Mouse (Mus musculus) kidney, postnatal 0 days (tissue): ENCODE results near the gene Nol4l. TPM values are rescaled to one million over a fixed set of nuclear protein-coding genes. Genes with fewer than 3 reads are reported as not detected.

Experiments
- ATAC-seq: fragments of 200-750 bp; cut with Nextera tagmentation; replicated peaks from 2 replicates; pipeline ENCODE4 v1.8.0; 2017; ENCODE audit warnings: low read depth, moderate number of reproducible peaks, moderate TSS enrichment, moderate library complexity; ENCODE audit not compliant: low FRiP score
- DNase-seq: peaks from one replicate; pipeline ENCODE4 v3.0.0-alpha.2; 2016; ENCODE audit warnings: low spot score
- H3K27ac ChIP-seq: fragments of 300-500 bp; sonication (generic); 2 replicates; pipeline ENCODE4 v1.5.1; 2014; ENCODE audit warnings: mild to moderate bottlenecking
- H3K27me3 ChIP-seq: fragments of 300-500 bp; sonication (generic); 2 replicates; pipeline ENCODE4 v1.6.1; 2014; ENCODE audit warnings: low read length, mixed read lengths; ENCODE audit not compliant: insufficient read depth
- H3K36me3 ChIP-seq: fragments of 300-500 bp; sonication (generic); 2 replicates; pipeline ENCODE4 v1.6.1; 2014; ENCODE audit warnings: low read length, mixed read lengths; ENCODE audit not compliant: insufficient read depth
- H3K4me1 ChIP-seq: fragments of 300-500 bp; sonication (generic); replicated peaks from 2 replicates; pipeline ENCODE4 v1.6.1; 2014; ENCODE audit warnings: antibody characterized with exemption, low read length, mixed read lengths; ENCODE audit not compliant: insufficient read depth
- H3K4me2 ChIP-seq: fragments of 300-500 bp; sonication (generic); 2 replicates; pipeline ENCODE4 v1.6.1; 2014; ENCODE audit warnings: mild to moderate bottlenecking, low read length, moderate library complexity, mixed read lengths
- H3K4me3 ChIP-seq: fragments of 300-500 bp; sonication (generic); replicated peaks from 2 replicates; pipeline ENCODE4 v1.5.1; 2014; ENCODE audit warnings: low read depth, low read length
- H3K9ac ChIP-seq: fragments of 300-500 bp; sonication (generic); 2 replicates; pipeline ENCODE4 v1.6.1; 2014; ENCODE audit warnings: low read depth, low read length
- H3K9me3 ChIP-seq: fragments of 300-500 bp; sonication (generic); replicated peaks from 2 replicates; pipeline ENCODE4 v1.6.1; 2016; ENCODE audit warnings: low read length, inconsistent platforms, mixed read lengths
- CTCF ChIP-seq: IDR thresholded peaks from 2 replicates; pipeline ENCODE4 v1.5.1; 2016; ENCODE audit warnings: antibody characterized with exemption, low read depth, mild to moderate bottlenecking, moderate library complexity
- WGBS: fragments of 180-500 bp; shearing (Covaris S2); extraction: QIAGEN DNeasy Blood & Tissue Kit; methylation state at CpG from one replicate; pipeline ENCODE4 v1.1.7; 2014; 5-methylcytosine and 5-hydroxymethylcytosine counted together
- polyA plus RNA-seq: library from polyadenylated mRNA; unstranded; fragments of >200 nt; fragmentation: Nextera tagmentation; extraction: Ambion mirVana; gene quantifications from 2 replicates; pipeline ENCODE4 v1.2.1, GENCODE M21; 2015

Nol4l gene
- polyA plus RNA-seq, 1 experiment from 2014 or later, result 9.6 TPM

GRCm38 (mm10) chr2:153557259-153557658, 27.5 kb upstream of the Nol4l start:
- TF ChIP-seq CTCF, result no peak
- ATAC-seq (no peak), DNase-seq (no peak)
- WGBS, result 82% methylated on average over 4 of the region's 4 CpGs
- H3K4me3 ChIP-seq, result no peak overlapping the region
- H3K4me2 ChIP-seq, result no peak overlapping the region
- H3K9me3 ChIP-seq, result no peaks in the 10 kb centered on the region
- no peak overlapping the region for H3K9ac ChIP-seq
- H3K36me3 ChIP-seq, result no peaks in the 10 kb centered on the region
- no peak overlapping the region for H3K27ac ChIP-seq
- peaks cover 14% of the 10 kb centered on the region for H3K4me1 ChIP-seq
- H3K27me3 ChIP-seq, result no peaks in the 10 kb centered on the region

GRCm38 (mm10) chr2:153556208-153556607, 26.4 kb upstream of the Nol4l start:
- H3K36me3 ChIP-seq, result no peaks in the 10 kb centered on the region
- H3K27ac ChIP-seq, result no peak overlapping the region
- DNase-seq, result no peak
- no peaks in the 10 kb centered on the region for H3K9me3 ChIP-seq
- H3K4me1 ChIP-seq, result peaks cover 9% of the 10 kb centered on the region
- ATAC-seq, result no peak
- WGBS, result 45% methylated on average over 9 of the region's 9 CpGs
- H3K9ac ChIP-seq, result no peak overlapping the region
- no peak overlapping the region for H3K4me2 ChIP-seq
- no peak overlapping the region for H3K4me3 ChIP-seq
- TF ChIP-seq CTCF, result no peak
- no peaks in the 10 kb centered on the region for H3K27me3 ChIP-seq

DNA sequence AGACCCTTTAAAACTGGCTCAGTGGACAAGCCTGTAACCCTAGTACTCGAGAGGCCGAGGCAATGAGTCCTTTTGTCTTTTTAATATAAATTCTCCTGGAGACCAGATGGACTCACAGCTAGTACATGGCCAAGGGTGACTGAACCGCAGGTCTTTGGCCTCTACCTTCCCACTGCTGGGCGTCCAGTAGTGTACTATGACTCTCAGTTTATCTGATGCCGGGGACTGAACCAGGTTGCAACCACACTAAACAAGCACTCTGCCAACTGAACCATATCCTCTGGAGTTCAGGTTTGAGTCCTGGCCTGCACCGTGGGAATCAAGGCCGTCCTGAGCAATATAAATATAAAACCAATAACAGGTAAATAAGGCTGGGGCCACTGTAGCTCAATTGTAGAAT, 24.8 kb upstream of the Nol4l start:
- Histone ChIP-seq H3K27ac (no peak overlapping the region), H3K4me3 (no peak overlapping the region), H3K9me3 (no peaks in the 10 kb centered on the region), H3K36me3 (no peaks in the 10 kb centered on the region), H3K9ac (no peak overlapping the region), H3K27me3 (no peaks in the 10 kb centered on the region), H3K4me2 (no peak overlapping the region), H3K4me1 (no peaks in the 10 kb centered on the region)
- 53% methylated on average over 7 of the region's 7 CpGs for WGBS
- no peak for DNase-seq
- 0 out of 2 replicates have a peak, but pooled peaks have one; percentile 29 for ATAC-seq
- TF ChIP-seq CTCF, result no peak

GRCm38 (mm10) chr2:153549486-153549885, 19.7 kb upstream of the Nol4l start:
- DNase-seq, result no peak
- no peak for ATAC-seq
- H3K4me3 ChIP-seq, result no peak overlapping the region
- no peak overlapping the region for H3K27ac ChIP-seq
- H3K4me1 ChIP-seq, result peaks cover 16% of the 10 kb centered on the region
- H3K4me2 ChIP-seq, result no peak overlapping the region
- 61% methylated on average over 8 of the region's 8 CpGs for WGBS
- H3K27me3 ChIP-seq, result no peaks in the 10 kb centered on the region
- no peaks in the 10 kb centered on the region for H3K36me3 ChIP-seq
- no peak overlapping the region for H3K9ac ChIP-seq
- no peak for TF ChIP-seq CTCF
- no peaks in the 10 kb centered on the region for H3K9me3 ChIP-seq

GRCm38 (mm10) chr2:153548221-153548923, 18.6 kb upstream of the Nol4l start:
- no peaks in the 10 kb centered on the region for H3K27me3 ChIP-seq
- H3K36me3 ChIP-seq, result no peaks in the 10 kb centered on the region
- WGBS, result 19% methylated on average over 14 of the region's 14 CpGs
- DNase-seq (no peak), ATAC-seq (no peak)
- no peak for TF ChIP-seq CTCF
- peaks cover 16% of the 10 kb centered on the region for H3K4me1 ChIP-seq
- H3K4me2 ChIP-seq, result no peak overlapping the region
- H3K4me3 ChIP-seq, result no peak overlapping the region
- no peak overlapping the region for H3K9ac ChIP-seq
- no peak overlapping the region for H3K27ac ChIP-seq
- no peaks in the 10 kb centered on the region for H3K9me3 ChIP-seq

DNA sequence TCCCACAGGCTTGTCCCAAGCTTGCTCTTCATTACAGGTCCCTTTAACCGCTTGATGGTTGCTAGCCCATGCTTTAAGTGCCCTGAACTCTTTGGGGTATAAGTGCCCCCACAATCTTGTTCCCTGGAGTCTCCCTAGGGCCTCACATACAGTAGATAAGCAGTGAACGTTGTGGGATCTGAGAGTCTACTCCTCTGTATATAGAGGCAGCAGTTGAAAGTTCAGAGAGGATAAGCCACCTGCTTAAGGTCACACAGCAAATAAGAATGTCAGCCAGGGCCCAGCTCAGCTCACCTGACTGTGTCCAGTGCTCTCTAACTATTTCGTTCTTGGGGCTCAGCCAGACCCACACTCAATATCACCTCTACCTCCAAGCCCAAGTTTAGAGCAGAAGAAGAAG, 17.9 kb upstream of the Nol4l start:
- no peak for TF ChIP-seq CTCF
- H3K9me3 ChIP-seq, result no peaks in the 10 kb centered on the region
- H3K4me2 ChIP-seq, result no peak overlapping the region
- ATAC-seq (no peak), DNase-seq (no peak)
- 70% methylated on average over 3 of the region's 3 CpGs for WGBS
- no peak overlapping the region for H3K27ac ChIP-seq
- H3K4me3 ChIP-seq, result no peak overlapping the region
- H3K36me3 ChIP-seq, result no peaks in the 10 kb centered on the region
- peaks cover 16% of the 10 kb centered on the region for H3K4me1 ChIP-seq
- H3K27me3 ChIP-seq, result no peaks in the 10 kb centered on the region
- H3K9ac ChIP-seq, result no peak overlapping the region

DNA sequence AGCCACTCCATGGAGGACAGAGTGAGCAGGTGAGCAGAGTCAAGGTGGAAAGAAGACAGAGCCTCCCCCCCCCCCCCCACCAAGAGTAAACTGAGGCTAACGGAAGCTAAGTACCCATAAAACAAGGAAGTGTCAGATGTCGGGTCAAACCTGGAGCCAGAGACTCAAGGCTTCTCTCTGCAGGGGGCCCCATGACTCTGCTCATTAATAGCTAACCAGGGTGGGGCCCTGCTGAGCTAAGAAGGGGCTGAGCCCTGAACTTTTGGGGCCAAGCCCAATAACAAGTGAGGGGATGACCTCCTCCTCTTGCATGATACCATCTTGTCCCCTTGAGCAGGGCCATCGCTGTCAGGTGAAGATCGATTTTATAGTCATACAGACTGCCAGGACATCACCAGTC, 17.2 kb upstream of the Nol4l start:
- DNase-seq (no peak), ATAC-seq (no peak)
- TF ChIP-seq CTCF, result no peak
- H3K27ac ChIP-seq, result no peak overlapping the region
- H3K4me2 ChIP-seq, result no peak overlapping the region
- no peaks in the 10 kb centered on the region for H3K27me3 ChIP-seq
- no peaks in the 10 kb centered on the region for H3K36me3 ChIP-seq
- no peak overlapping the region for H3K9ac ChIP-seq
- no peak overlapping the region for H3K4me3 ChIP-seq
- H3K4me1 ChIP-seq, result peaks cover 16% of the 10 kb centered on the region
- no peaks in the 10 kb centered on the region for H3K9me3 ChIP-seq
- WGBS, result 53% methylated on average over 4 of the region's 4 CpGs
